Mouse (Mus musculus) embryonic facial prominence, embryonic 13.5 days (tissue): ENCODE measurements around the gene Ptpa. TPM values are rescaled to one million over a fixed set of nuclear protein-coding genes. Genes with fewer than 3 reads are reported as not detected.

Experiments
- ATAC-seq: fragments of 200-750 bp; cut with Nextera tagmentation; 2 replicates; pipeline ENCODE4 v1.8.0; 2017; ENCODE audit warnings: low read depth; ENCODE audit not compliant: insufficient number of reproducible peaks, insufficient read depth, low FRiP score, low TSS enrichment
- H3K27ac ChIP-seq: fragments of 300-500 bp; sonication (generic); 2 replicates; pipeline ENCODE4 v1.5.1; 2015; ENCODE audit warnings: moderate library complexity, mild to moderate bottlenecking, inconsistent platforms
- H3K27me3 ChIP-seq: fragments of 300-500 bp; sonication (generic); 2 replicates; pipeline ENCODE4 v1.6.1; 2015; ENCODE audit warnings: mild to moderate bottlenecking, inconsistent platforms
- H3K36me3 ChIP-seq: fragments of 300-500 bp; sonication (generic); 2 replicates; pipeline ENCODE4 v1.6.1; 2015; ENCODE audit warnings: mild to moderate bottlenecking, inconsistent platforms
- H3K4me1 ChIP-seq: fragments of 300-500 bp; sonication (generic); 2 replicates; pipeline ENCODE4 v1.6.1; 2015; ENCODE audit warnings: inconsistent platforms
- H3K4me2 ChIP-seq: fragments of 300-500 bp; sonication (generic); 2 replicates; pipeline ENCODE4 v1.6.1; 2015; ENCODE audit warnings: moderate library complexity, mild to moderate bottlenecking, inconsistent platforms
- H3K4me3 ChIP-seq: fragments of 300-500 bp; sonication (generic); 2 replicates; pipeline ENCODE4 v1.5.1; 2015; ENCODE audit warnings: mild to moderate bottlenecking, inconsistent platforms
- H3K9ac ChIP-seq: fragments of 300-500 bp; sonication (generic); 2 replicates; pipeline ENCODE4 v1.6.1; 2015; ENCODE audit warnings: mild to moderate bottlenecking, inconsistent platforms
- H3K9me3 ChIP-seq: fragments of 300-500 bp; sonication (generic); 2 replicates; pipeline ENCODE4 v1.6.1; 2016; ENCODE audit warnings: inconsistent platforms
- WGBS: fragments of 180-500 bp; shearing (Covaris S2); methylation state at CpG from one replicate; pipeline ENCODE4 v1.1.7; 2015; ENCODE audit warnings: mixed read lengths; 5-methylcytosine and 5-hydroxymethylcytosine counted together
- polyA plus RNA-seq: library from polyadenylated mRNA; unstranded; fragments of >200 nt; fragmentation: Nextera tagmentation; extraction: Ambion mirVana; gene quantifications from 2 replicates; pipeline ENCODE4 v1.2.1, GENCODE M21; 2015

Gene Ptpa
- polyA plus RNA-seq = 150 and 163 TPM in 2 replicates

- ATAC-seq = peak; percentile 89
- peak within 1 kb of the TSS; percentile 98 for H3K27ac ChIP-seq
- WGBS = under 1% methylated on average over 67 of the region's 67 CpGs
- H3K4me1 ChIP-seq = peaks cover 44% of the 10 kb centered on the region
- peak within 1 kb of the TSS; percentile 95 for H3K9ac ChIP-seq
- no peaks in the 10 kb centered on the region for H3K9me3 ChIP-seq
- peak within 1 kb of the TSS; percentile 90 for H3K4me3 ChIP-seq
- no peaks in the 10 kb centered on the region for H3K27me3 ChIP-seq
- H3K4me2 ChIP-seq = peak within 1 kb of the TSS; percentile 68
- H3K36me3 ChIP-seq = no peaks in the 10 kb centered on the region
These were observed at the start of gene Ptpa for GRCm38 (mm10) chr2:30415936-30416648. TSS of gene Ptpa (plus strand) at chr2:30416039.

GRCm38 (mm10) chr2:30366203-30366602 is 49.6 kb upstream of the Ptpa start:
- Histone ChIP-seq H3K27me3 (no peaks in the 10 kb centered on the region), H3K9ac (no peak overlapping the region), H3K4me3 (no peak overlapping the region), H3K4me1 (peaks cover 14% of the 10 kb centered on the region), H3K36me3 (peaks cover 47% of the 10 kb centered on the region), H3K27ac (0 out of 2 replicates have a peak overlapping the region, but pooled peaks have one; percentile 4), H3K9me3 (no peaks in the 10 kb centered on the region), H3K4me2 (no peak overlapping the region)
- no peak for ATAC-seq
- 74% methylated on average over 5 of the region's 5 CpGs for WGBS

GRCm38 (mm10) chr2:30371544-30371943 is 44.3 kb upstream of the Ptpa start:
- no peak for ATAC-seq
- no peak overlapping the region for H3K4me3 ChIP-seq
- H3K27me3 ChIP-seq = no peaks in the 10 kb centered on the region
- H3K4me1 ChIP-seq = no peaks in the 10 kb centered on the region
- H3K4me2 ChIP-seq = no peak overlapping the region
- no peak overlapping the region for H3K9ac ChIP-seq
- 96% methylated on average over 8 of the region's 8 CpGs for WGBS
- H3K27ac ChIP-seq = no peak overlapping the region
- no peaks in the 10 kb centered on the region for H3K9me3 ChIP-seq
- peaks cover 97% of the 10 kb centered on the region for H3K36me3 ChIP-seq

GRCm38 (mm10) chr2:30372726-30373125 is 43.1 kb upstream of the Ptpa start:
- Histone ChIP-seq H3K4me3 (no peak overlapping the region), H3K4me2 (no peak overlapping the region), H3K27me3 (no peaks in the 10 kb centered on the region), H3K4me1 (no peaks in the 10 kb centered on the region), H3K27ac (no peak overlapping the region), H3K36me3 (peaks cover 97% of the 10 kb centered on the region), H3K9ac (no peak overlapping the region), H3K9me3 (no peaks in the 10 kb centered on the region)
- ATAC-seq = no peak
- WGBS = 94% methylated on average over 5 of the region's 5 CpGs

GRCm38 (mm10) chr2:30375893-30376292 is 39.9 kb upstream of the Ptpa start:
- no peaks in the 10 kb centered on the region for H3K9me3 ChIP-seq
- no peak for ATAC-seq
- no peak overlapping the region for H3K4me2 ChIP-seq
- H3K4me3 ChIP-seq = no peak overlapping the region
- peaks cover 96% of the 10 kb centered on the region for H3K36me3 ChIP-seq
- no peaks in the 10 kb centered on the region for H3K4me1 ChIP-seq
- WGBS = 90% methylated on average over 10 of the region's 10 CpGs
- H3K27ac ChIP-seq = no peak overlapping the region
- no peaks in the 10 kb centered on the region for H3K27me3 ChIP-seq
- H3K9ac ChIP-seq = no peak overlapping the region

GRCm38 (mm10) chr2:30377721-30378120 is 38.1 kb upstream of the Ptpa start:
- peaks cover 96% of the 10 kb centered on the region for H3K36me3 ChIP-seq

GRCm38 (mm10) chr2:30379307-30379706 is 36.5 kb upstream of the Ptpa start:
- no peak for ATAC-seq
- Histone ChIP-seq H3K9me3 (no peaks in the 10 kb centered on the region), H3K4me3 (no peak overlapping the region), H3K27ac (no peak overlapping the region), H3K9ac (no peak overlapping the region), H3K4me1 (no peaks in the 10 kb centered on the region), H3K36me3 (peaks cover 96% of the 10 kb centered on the region), H3K27me3 (no peaks in the 10 kb centered on the region), H3K4me2 (no peak overlapping the region)
- 94% methylated on average over 7 of the region's 7 CpGs for WGBS

More at GRCm38 (mm10) chr2:30377721-30378120, 38.1 kb upstream of the Ptpa start:
- no peak overlapping the region for H3K27ac ChIP-seq
- no peak overlapping the region for H3K9ac ChIP-seq
- H3K4me1 ChIP-seq = no peaks in the 10 kb centered on the region
- no peak for ATAC-seq
- no peak overlapping the region for H3K4me2 ChIP-seq
- no peak overlapping the region for H3K4me3 ChIP-seq
- 86% methylated on average over 5 of the region's 5 CpGs for WGBS
- no peaks in the 10 kb centered on the region for H3K27me3 ChIP-seq
- no peaks in the 10 kb centered on the region for H3K9me3 ChIP-seq

- Histone ChIP-seq H3K9ac (no peak overlapping the region), H3K27me3 (no peaks in the 10 kb centered on the region), H3K36me3 (peaks cover 97% of the 10 kb centered on the region), H3K4me3 (no peak overlapping the region), H3K27ac (no peak overlapping the region), H3K4me2 (no peak overlapping the region), H3K9me3 (no peaks in the 10 kb centered on the region), H3K4me1 (no peaks in the 10 kb centered on the region)
- 89% methylated on average over 10 of the region's 10 CpGs for WGBS
- no peak for ATAC-seq
These were observed 35.1 kb upstream of the Ptpa start for GRCm38 (mm10) chr2:30380564-30381376.

GRCm38 (mm10) chr2:30381377-30381725 is 34.5 kb upstream of the Ptpa start:
- H3K27me3 ChIP-seq = no peaks in the 10 kb centered on the region
- no peak overlapping the region for H3K4me2 ChIP-seq
- ATAC-seq = no peak
- no peak overlapping the region for H3K4me3 ChIP-seq
- WGBS = 93% methylated on average over 4 of the region's 4 CpGs
- H3K27ac ChIP-seq = no peak overlapping the region
- no peaks in the 10 kb centered on the region for H3K9me3 ChIP-seq
- 0 out of 2 replicates have a peak overlapping the region, but pooled peaks have one; percentile 21 for H3K9ac ChIP-seq
- no peaks in the 10 kb centered on the region for H3K4me1 ChIP-seq
- peaks cover 93% of the 10 kb centered on the region for H3K36me3 ChIP-seq

- H3K4me3 ChIP-seq = no peak overlapping the region
- H3K27me3 ChIP-seq = no peaks in the 10 kb centered on the region
- H3K27ac ChIP-seq = no peak overlapping the region
- no peak overlapping the region for H3K4me2 ChIP-seq
- no peaks in the 10 kb centered on the region for H3K9me3 ChIP-seq
- H3K4me1 ChIP-seq = no peaks in the 10 kb centered on the region
- peaks cover 60% of the 10 kb centered on the region for H3K36me3 ChIP-seq
- no peak overlapping the region for H3K9ac ChIP-seq
- ATAC-seq = no peak
- 75% methylated on average over 5 of the region's 5 CpGs for WGBS
These were observed 31.0 kb upstream of the Ptpa start for GRCm38 (mm10) chr2:30384814-30385213.

- no peaks in the 10 kb centered on the region for H3K4me1 ChIP-seq
- H3K27ac ChIP-seq = no peak overlapping the region
- ATAC-seq = no peak
- H3K9me3 ChIP-seq = no peaks in the 10 kb centered on the region
- H3K27me3 ChIP-seq = no peaks in the 10 kb centered on the region
- H3K36me3 ChIP-seq = peaks cover 52% of the 10 kb centered on the region
- no peak overlapping the region for H3K4me3 ChIP-seq
- H3K4me2 ChIP-seq = no peak overlapping the region
- 82% methylated on average over 4 of the region's 4 CpGs for WGBS
- H3K9ac ChIP-seq = no peak overlapping the region
These were observed 30.2 kb upstream of the Ptpa start for GRCm38 (mm10) chr2:30385591-30385990.

GRCm38 (mm10) chr2:30386913-30387312 is 28.9 kb upstream of the Ptpa start:
- no peak overlapping the region for H3K27ac ChIP-seq
- 81% methylated on average over 9 of the region's 9 CpGs for WGBS
- peaks cover 8% of the 10 kb centered on the region; the same call in 1 of the 2 replicates for H3K4me1 ChIP-seq
- no peaks in the 10 kb centered on the region for H3K27me3 ChIP-seq
- ATAC-seq = no peak
- H3K4me3 ChIP-seq = no peak overlapping the region
- no peak overlapping the region for H3K4me2 ChIP-seq
- H3K9ac ChIP-seq = no peak overlapping the region
- H3K36me3 ChIP-seq = peaks cover 39% of the 10 kb centered on the region
- H3K9me3 ChIP-seq = no peaks in the 10 kb centered on the region
